Mouse (Mus musculus): ENCODE data around the gene Arhgef17. TPM values are rescaled to one million over a fixed set of nuclear protein-coding genes. Genes with fewer than 3 reads are reported as not detected.

Arhgef17 gene
- polyA plus RNA-seq, 1 experiment from 2014 or later: 1.0 TPM

DNA sequence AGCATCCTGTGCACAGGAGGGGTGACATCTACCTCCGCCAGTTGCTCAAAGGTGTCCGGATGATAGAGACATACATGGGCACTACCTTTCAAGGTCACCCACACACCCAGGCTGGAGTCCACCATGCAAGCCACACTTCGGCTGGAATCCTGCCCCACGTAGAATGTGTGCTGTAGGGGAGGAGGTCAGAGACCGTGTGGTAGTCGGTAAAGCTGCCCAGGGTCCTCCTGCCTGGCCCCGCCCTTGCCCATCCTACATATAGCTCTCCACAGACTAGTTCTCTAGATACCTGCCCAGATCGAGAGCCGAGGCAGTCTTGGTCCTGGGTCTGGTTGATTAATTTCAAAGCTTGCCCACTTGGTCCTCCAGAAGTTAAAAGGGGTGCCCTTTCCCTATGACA is 55.1 kb downstream of the Arhgef17 start:
- no peak for DNase-seq (ENCODE audit: low spot score)

DNA sequence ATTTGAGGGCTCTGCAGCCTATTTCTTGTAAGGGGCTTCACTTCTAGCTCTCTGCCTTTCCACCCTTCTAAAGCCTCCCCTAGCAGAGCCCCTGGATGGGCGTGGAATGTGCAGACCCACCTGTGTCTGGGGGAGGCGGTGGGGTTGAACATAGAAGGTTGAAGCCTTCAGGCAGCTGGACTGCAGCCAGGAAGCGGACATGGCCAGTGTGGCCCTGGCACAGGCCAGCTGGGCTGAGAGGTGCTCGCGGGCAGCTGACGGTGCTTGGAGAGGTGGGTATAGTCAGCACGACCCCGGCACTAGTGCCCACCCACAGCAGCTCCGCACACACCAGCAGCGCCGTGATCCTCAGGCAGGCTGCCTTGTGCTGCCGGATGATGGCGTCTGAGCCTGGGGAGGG is 55.6 kb downstream of the Arhgef17 start:
- no peak for DNase-seq (ENCODE audit: low spot score)

DNA sequence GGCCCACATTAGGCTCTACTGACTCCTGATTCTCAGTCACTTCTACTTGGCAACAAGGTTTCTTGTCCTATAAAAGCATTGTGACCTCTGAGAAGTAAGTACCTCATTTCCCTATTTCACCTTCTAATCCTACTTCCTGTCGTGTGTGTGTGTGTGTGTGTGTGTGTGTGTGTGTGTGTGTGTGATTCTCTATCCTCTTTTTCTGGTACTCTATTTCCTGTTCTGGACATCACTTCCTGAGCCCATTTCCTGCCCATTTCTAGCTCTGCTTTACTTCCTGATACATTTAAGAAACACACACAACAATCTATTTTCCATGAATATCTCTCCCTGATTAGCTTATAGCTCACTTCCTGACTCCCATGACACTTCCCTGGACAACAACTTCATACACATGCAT is 56.1 kb downstream of the Arhgef17 start:
- no peak for DNase-seq (ENCODE audit: low spot score)

DNA sequence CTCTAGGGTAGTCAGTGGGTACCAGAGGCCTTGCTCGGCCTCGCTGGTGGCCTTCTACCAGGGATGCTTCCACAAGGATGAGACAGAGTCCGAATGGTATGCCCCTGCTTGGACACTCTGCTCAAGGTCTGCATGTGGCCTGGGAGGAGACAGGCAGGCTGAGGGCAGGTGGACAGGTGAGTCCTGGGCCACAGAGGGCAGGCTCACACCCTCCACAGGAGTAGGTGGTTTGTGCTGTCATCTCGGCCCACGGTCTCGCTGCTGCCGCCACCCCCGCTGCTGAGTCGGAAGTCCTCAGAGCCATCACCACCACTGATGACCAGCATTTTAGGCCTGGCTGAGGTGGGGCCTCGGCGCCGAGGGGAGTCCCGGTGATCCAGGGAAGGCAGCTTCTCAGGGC is 58.7 kb downstream of the Arhgef17 start:
- DNase-seq (ENCODE audit: low spot score): no peak

GRCm38 (mm10) chr7:100871892-100872291 is 60.0 kb downstream of the Arhgef17 start:
- DNase-seq (ENCODE audit: low spot score): no peak

DNA sequence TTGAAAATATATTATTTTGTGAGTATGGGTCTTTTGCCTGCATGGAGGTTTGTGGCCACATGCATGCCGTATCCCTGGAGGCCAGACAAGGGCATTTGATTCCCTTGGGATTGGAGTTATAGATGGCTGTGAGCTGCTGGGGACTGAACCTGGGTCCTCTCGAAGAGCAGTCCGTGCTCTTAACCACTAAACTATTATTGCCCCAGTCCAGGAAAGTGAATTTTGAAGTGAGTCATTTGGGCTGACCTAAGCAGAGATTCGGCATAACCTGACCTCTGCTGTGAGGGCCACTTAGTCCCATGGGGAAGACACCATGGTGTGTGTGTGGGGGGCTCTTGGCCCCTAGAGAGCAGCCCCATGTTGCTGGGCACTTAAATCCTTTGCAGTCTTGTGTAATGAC is 60.6 kb downstream of the Arhgef17 start:
- DNase-seq (ENCODE audit: low spot score): no peak

GRCm38 (mm10) chr7:100869877-100870629 is 61.9 kb downstream of the Arhgef17 start:
- no peak for DNase-seq (ENCODE audit: low spot score)

- no peak for DNase-seq (ENCODE audit: low spot score)
Observed at GRCm38 (mm10) chr7:100868551-100868950, 63.4 kb downstream of the Arhgef17 start.

- DNase-seq (ENCODE audit: low spot score): no peak
Observed at GRCm38 (mm10) chr7:100867561-100867960, 64.3 kb downstream of the Arhgef17 start.

DNA sequence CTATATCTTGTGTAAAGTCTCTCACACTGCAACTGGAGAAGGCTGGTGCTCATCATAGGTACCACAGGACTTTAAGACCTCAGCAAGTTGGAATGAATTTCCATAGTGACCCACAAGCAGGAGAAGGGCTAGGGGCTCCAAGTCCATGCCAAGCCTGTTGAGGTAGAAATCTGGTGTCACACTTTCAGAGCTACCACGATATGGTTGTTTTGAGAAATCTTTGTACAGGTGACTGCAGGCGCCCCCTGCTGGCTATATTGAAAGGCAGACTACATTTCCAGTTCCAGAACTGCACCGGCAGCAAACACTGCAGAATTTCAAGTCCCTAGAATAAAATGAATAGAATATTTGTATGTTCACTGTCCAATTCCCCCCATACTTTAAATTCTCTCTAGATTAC is 65.2 kb downstream of the Arhgef17 start:
- DNase-seq (ENCODE audit: low spot score): peak; percentile 73

- peak; percentile 97 for DNase-seq (ENCODE audit: low spot score)
Observed at GRCm38 (mm10) chr7:100862828-100863638, 68.9 kb downstream of the Arhgef17 start, which contains the start of gene Relt. TSS of gene Relt (minus strand) at chr7:100863446.

DNA sequence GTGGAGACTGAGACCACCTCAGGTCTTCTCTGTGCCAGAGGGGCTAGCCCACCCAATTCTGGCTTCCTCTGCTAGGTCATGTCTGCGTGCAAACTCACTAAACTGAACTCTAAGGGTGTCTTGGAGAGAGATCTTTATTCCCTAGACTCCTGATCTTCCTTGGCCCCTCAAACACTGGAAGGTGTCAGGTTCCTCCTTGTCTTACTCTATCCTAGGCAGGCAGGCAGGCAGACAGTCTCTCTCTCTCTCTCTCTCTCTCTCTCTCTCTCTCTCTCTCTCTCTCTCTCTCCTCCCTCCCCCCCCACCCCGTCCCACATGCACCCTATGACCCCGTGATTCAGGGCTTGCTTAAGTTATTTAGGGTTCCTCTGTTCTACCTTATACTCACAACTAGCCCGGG is 69.6 kb downstream of the Arhgef17 start:
- peak; percentile 16 for DNase-seq (ENCODE audit: low spot score)

- no peak for DNase-seq (ENCODE audit: low spot score)
Observed at GRCm38 (mm10) chr7:100861209-100861608, 70.7 kb downstream of the Arhgef17 start.

DNA sequence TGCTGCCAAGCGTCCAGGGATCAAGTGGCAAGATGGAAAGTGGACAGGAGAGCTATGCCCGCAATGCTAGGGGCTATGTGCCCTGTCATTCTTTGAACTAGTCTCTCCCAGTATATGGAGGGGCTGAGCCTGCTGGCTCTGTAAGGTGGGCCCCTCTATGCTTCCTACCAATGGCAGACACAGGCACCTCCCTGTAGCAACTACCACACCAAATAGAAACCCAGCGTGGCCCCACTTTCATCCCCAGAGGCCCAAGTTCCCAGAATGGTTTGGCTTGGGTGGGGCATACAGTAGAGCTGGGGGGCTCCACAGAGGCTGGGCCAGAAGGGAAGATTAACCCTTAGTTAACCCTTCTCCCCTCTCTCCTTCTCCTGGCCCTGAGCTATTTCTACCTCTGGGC is 71.5 kb downstream of the Arhgef17 start:
- peak; percentile 23 for DNase-seq (ENCODE audit: low spot score)

GRCm38 (mm10) chr7:100855795-100856573 is 75.9 kb downstream of the Arhgef17 start:
- peak; percentile 78 for DNase-seq (ENCODE audit: low spot score)

DNA sequence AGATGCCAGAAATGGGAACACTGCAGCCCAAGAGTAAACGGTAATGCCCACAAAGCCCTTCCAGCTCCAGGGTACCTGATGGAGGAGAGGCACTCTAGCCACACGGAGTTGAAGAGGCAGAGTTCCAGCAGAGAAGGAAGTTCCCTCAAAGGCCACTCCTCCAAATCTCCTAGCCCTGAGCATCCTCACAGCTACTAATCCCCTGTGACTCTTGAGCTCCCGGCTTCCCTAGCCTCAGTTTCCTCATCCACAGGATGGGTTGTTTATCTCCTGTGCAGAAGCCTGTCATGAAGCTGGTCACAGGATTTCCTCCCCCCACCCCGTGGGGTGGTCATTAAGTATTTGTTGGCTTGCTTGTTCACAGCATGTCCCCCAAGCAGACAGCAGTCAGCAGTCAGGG is 76.6 kb downstream of the Arhgef17 start:
- no peak for DNase-seq (ENCODE audit: low spot score)

- DNase-seq (ENCODE audit: low spot score): no peak
Observed at GRCm38 (mm10) chr7:100854861-100855260, 77.0 kb downstream of the Arhgef17 start.

DNA sequence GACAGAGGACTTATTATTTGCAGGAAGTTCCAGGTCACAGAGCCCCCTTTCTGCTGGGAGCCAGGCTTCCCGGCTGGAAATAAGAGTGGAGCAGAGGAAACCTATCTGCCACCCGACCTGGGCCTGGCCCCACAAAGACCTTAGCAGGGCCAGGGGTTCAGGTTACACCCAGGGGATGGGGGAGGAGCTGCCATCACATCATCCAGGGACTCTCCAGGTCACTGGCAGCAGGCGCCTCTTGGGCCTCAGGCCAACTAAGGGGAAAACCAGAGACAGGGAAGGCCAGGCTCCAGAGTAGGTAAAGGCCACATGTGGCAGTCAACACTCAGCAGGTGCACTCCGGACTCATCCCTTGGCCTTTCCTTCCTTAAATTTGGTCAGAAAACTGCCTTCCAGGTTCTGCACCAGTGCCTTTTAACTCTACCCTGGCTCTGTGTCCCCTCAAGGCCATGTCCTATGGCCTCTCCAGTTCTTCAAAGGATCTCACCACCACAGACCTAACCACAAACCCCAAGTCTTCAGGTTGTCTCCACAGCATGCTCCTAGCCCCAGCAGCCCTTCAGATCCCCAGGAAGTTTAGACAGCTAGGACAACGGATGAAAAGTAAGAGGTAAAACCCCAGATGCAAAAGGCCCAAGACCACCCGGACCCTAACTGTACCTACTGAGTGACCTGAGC is 77.6 kb downstream of the Arhgef17 start:
- DNase-seq (ENCODE audit: low spot score): no peak

GRCm38 (mm10) chr7:100853396-100853795 is 78.5 kb downstream of the Arhgef17 start:
- no peak for DNase-seq (ENCODE audit: low spot score)

GRCm38 (mm10) chr7:100851481-100852356 is 80.2 kb downstream of the Arhgef17 start:
- peak; percentile 28 for DNase-seq (ENCODE audit: low spot score)

Measured in thymus, postnatal 0 days (tissue).